Mouse (Mus musculus) heart, postnatal 0 days (tissue): ENCODE data around the gene Ins2. TPM values are rescaled to one million over a fixed set of nuclear protein-coding genes. Genes with fewer than 3 reads are reported as not detected.
A peak's percentile ranks its signal among the peaks of the same experiment; 100 is the strongest.

Experiments
- ATAC-seq: fragments of 200-750 bp; cut with Nextera tagmentation; 2 replicates; pipeline ENCODE4 v1.8.0; 2017; ENCODE audit warnings: low read depth, moderate number of reproducible peaks, moderate library complexity; ENCODE audit not compliant: insufficient read depth
- DNase-seq: peaks from one replicate; pipeline ENCODE4 v3.0.0-alpha.2; 2016; ENCODE audit warnings: low spot score
- H3K27ac ChIP-seq: fragments of 300-500 bp; sonication (generic); 2 replicates; pipeline ENCODE4 v1.5.1; 2014; ENCODE audit warnings: low read depth, mild to moderate bottlenecking
- H3K27me3 ChIP-seq: fragments of 300-500 bp; sonication (generic); 2 replicates; pipeline ENCODE4 v1.6.1; 2014; ENCODE audit warnings: low read length, mixed read lengths; ENCODE audit not compliant: control insufficient read depth, insufficient read depth
- H3K36me3 ChIP-seq: fragments of 300-500 bp; sonication (generic); replicated peaks from 2 replicates; pipeline ENCODE4 v1.6.1; 2014; ENCODE audit warnings: low read length, mixed read lengths; ENCODE audit not compliant: control insufficient read depth, insufficient read depth
- H3K4me1 ChIP-seq: fragments of 300-500 bp; sonication (generic); 2 replicates; pipeline ENCODE4 v1.6.1; 2014; ENCODE audit warnings: antibody characterized with exemption; ENCODE audit not compliant: control insufficient read depth, insufficient read depth
- H3K4me2 ChIP-seq: fragments of 300-500 bp; sonication (generic); 2 replicates; pipeline ENCODE4 v1.6.1; 2014; ENCODE audit warnings: low read depth, mild to moderate bottlenecking, low read length, moderate library complexity
- H3K4me3 ChIP-seq: fragments of 300-500 bp; sonication (generic); 2 replicates; pipeline ENCODE4 v1.5.1; 2014; ENCODE audit warnings: low read depth, low read length
- H3K9ac ChIP-seq: fragments of 300-500 bp; sonication (generic); replicated peaks from 2 replicates; pipeline ENCODE4 v1.6.1; 2014; ENCODE audit warnings: low read depth, low read length, mixed read lengths
- H3K9me3 ChIP-seq: fragments of 300-500 bp; sonication (generic); replicated peaks from 2 replicates; pipeline ENCODE4 v1.6.1; 2016; ENCODE audit warnings: low read length; ENCODE audit not compliant: control insufficient read depth
- CTCF ChIP-seq: IDR thresholded peaks from 2 replicates; pipeline ENCODE4 v1.5.1; 2016; ENCODE audit warnings: antibody characterized with exemption, control low read depth, low read depth
- EP300 ChIP-seq: IDR thresholded peaks from 2 replicates; pipeline ENCODE4 v1.6.1; 2016; ENCODE audit warnings: antibody characterized with exemption, low read depth
- WGBS: fragments of 180-500 bp; shearing (Covaris S2); extraction: QIAGEN DNeasy Blood & Tissue Kit; methylation state at CpG from one replicate; pipeline ENCODE4 v1.1.7; 2014; 5-methylcytosine and 5-hydroxymethylcytosine counted together
- polyA plus RNA-seq: library from polyadenylated mRNA; unstranded; fragments of >200 nt; fragmentation: Nextera tagmentation; extraction: Ambion mirVana; gene quantifications from 2 replicates; pipeline ENCODE4 v1.2.1, GENCODE M21; 2015
- total RNA-seq: library from RNA; depleted of rRNA; stranded (reverse); fragments of >200 nt; gene quantifications from 2 replicates; pipeline ENCODE4 v1.2.3, GENCODE M21; 2014; ENCODE audit warnings: low replicate concordance

Gene Ins2
- total and polyA plus RNA-seq, 2 experiments from 2014 or later: 0.85 TPM; not detected in 1

DNA sequence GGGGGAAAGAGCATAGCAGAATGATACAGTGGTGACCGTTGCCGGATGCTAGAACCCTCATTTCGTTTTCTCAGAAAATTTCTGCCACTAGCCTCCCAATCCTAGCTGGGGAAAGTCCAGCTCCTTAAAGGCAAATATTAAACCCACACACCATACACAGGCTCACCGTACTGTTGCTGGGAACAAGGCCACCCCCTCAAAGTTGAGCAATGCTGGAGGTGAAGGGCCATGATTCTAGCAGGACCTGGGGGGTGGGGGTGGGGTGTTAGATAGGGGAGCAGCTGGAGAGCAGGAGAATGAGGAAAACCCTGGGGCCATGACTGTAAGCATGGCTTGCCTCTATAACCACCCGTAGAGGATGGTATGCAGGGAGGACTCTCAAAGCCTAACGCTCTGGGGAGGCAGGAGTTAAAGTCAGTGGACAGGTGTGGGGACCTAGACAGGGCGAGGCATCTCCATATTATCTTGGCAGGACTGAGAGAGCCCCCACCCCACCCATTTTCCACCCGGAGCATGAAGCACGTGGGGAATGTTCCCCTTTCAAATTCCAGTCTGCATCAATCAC, 78.6 kb downstream of the Ins2 start:
- WGBS: 16% methylated on average over 9 of the region's 9 CpGs

DNA sequence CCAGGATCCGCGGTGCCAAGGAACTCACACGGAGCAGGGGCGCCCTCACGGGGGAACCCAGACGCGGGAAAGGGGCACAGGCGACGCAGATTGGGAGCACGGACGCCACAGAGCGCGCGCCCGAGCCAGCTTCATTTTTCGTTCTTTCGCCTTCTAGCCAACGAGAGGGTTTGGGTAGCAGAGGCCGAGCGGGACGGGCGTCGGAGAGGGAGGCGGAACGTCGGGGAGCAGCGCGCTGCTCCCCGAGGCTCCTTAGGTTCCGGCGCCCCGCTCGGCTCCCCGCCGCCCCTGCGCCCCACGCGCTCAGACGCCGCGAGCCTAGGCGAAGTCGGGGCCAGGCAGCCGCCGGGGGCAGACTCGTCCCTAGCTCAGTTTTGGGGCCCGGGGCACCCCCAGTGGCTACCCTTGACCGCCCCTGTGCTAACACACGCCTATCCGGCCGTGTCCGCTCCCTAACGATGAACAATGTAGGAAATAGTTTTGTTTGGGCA, 79.2 kb downstream of the Ins2 start:
- Histone ChIP-seq H3K9ac (peak overlapping the region; percentile 56), H3K4me2 (peak overlapping the region; percentile 63), H3K9me3 (peaks cover 2% of the 10 kb centered on the region; the same call in 1 of the 2 replicates), H3K27me3 (peaks cover 70% of the 10 kb centered on the region), H3K27ac (peak overlapping the region; percentile 53), H3K4me1 (no peaks in the 10 kb centered on the region), H3K36me3 (no peaks in the 10 kb centered on the region), H3K4me3 (peak overlapping the region; percentile 55)
- TF ChIP-seq CTCF (no peak), EP300 (no peak)
- ATAC-seq: no peak
- DNase-seq: no peak
- WGBS: under 1% methylated on average over 52 of the region's 53 CpGs

More for the DNA sequence above, 78.6 kb downstream of the Ins2 start:
- Histone ChIP-seq H3K9me3 (peaks cover 8% of the 10 kb centered on the region), H3K27me3 (peaks cover 64% of the 10 kb centered on the region), H3K9ac (peak overlapping the region; percentile 56), H3K36me3 (no peaks in the 10 kb centered on the region), H3K4me3 (peak overlapping the region; percentile 55), H3K27ac (peak overlapping the region; percentile 53), H3K4me1 (no peaks in the 10 kb centered on the region), H3K4me2 (peak overlapping the region; percentile 63)
- TF ChIP-seq CTCF (no peak), EP300 (no peak)
- DNase-seq (no peak), ATAC-seq (no peak)

DNA sequence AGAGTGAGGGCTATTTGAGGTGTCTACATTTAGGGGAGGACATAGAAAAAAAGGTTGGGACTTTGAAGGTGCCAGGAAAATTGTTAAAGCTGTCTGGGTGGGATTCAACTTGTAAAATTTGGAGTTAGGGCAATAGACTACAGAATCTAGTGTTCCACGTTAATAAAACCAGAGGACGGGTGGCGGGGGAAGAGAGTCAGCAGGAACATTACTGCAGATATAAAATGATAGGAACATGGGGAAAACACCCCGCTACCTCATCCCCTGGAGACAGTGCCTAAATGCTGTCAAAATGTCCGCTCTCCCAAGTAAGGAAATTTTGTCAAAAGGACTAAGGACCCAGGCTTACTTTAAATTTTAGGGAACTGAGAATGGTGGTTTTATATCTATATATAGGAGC, 80.0 kb downstream of the Ins2 start:
- 38% methylated on average over 5 of the region's 5 CpGs for WGBS
- H3K4me2 ChIP-seq: peak overlapping the region; percentile 63
- no peak overlapping the region for H3K27ac ChIP-seq
- no peaks in the 10 kb centered on the region for H3K36me3 ChIP-seq
- no peak for TF ChIP-seq CTCF
- no peak for TF ChIP-seq EP300
- no peak for ATAC-seq
- peak overlapping the region; percentile 55 for H3K4me3 ChIP-seq
- peaks cover 77% of the 10 kb centered on the region for H3K27me3 ChIP-seq
- H3K9me3 ChIP-seq: no peaks in the 10 kb centered on the region
- no peaks in the 10 kb centered on the region for H3K4me1 ChIP-seq
- no peak for DNase-seq
- no peak overlapping the region for H3K9ac ChIP-seq

- no peak for TF ChIP-seq CTCF
- TF ChIP-seq EP300: no peak
Measured at GRCm38 (mm10) chr7:142661811-142662210, 81.4 kb downstream of the Ins2 start.

DNA sequence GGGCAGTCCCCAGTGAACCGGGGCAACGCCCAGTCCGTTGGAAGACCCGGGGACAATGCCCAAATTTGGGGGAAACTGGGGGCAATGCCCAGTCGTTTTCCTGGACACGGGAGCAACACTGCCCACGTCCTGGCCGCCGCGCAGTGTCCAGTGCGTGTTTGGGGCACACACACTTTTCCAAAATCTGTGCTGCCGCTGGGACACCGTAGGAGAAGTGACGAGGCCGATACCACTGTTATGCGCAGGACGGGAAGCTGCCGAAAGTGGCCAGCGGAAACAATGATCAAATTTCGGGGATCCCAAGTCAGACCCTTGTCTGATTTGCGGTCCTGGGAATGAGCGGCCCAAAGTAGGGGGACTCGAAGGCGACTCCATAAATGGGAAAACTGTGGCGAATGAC, 82.1 kb downstream of the Ins2 start:
- WGBS: 3% methylated on average over 25 of the region's 25 CpGs
- Histone ChIP-seq H3K36me3 (no peaks in the 10 kb centered on the region), H3K27ac (peak overlapping the region; percentile 86), H3K4me2 (peak overlapping the region; percentile 73), H3K4me3 (peak overlapping the region; percentile 63), H3K9ac (peak overlapping the region; percentile 67), H3K9me3 (no peaks in the 10 kb centered on the region), H3K27me3 (peaks cover 91% of the 10 kb centered on the region), H3K4me1 (no peaks in the 10 kb centered on the region)
- ATAC-seq: 0 out of 2 replicates have a peak, but pooled peaks have one; percentile 3
- no peak for TF ChIP-seq CTCF
- TF ChIP-seq EP300: no peak
- DNase-seq: peak; percentile 45

More at GRCm38 (mm10) chr7:142661811-142662210, 81.4 kb downstream of the Ins2 start:
- ATAC-seq: no peak
- Histone ChIP-seq H3K27me3 (peaks cover 89% of the 10 kb centered on the region), H3K36me3 (no peaks in the 10 kb centered on the region), H3K27ac (peak overlapping the region; percentile 86; the same call in 1 of the 2 replicates), H3K9ac (peak overlapping the region; percentile 67; the same call in 1 of the 2 replicates), H3K4me1 (no peaks in the 10 kb centered on the region), H3K4me2 (peak overlapping the region; percentile 73), H3K9me3 (no peaks in the 10 kb centered on the region), H3K4me3 (no peak overlapping the region)
- no peak for DNase-seq

GRCm38 (mm10) chr7:142660651-142660945, 82.6 kb downstream of the Ins2 start:
- DNase-seq (no peak), ATAC-seq (no peak)
- Histone ChIP-seq H3K4me1 (no peaks in the 10 kb centered on the region), H3K27me3 (peaks cover 90% of the 10 kb centered on the region), H3K9ac (peak overlapping the region; percentile 67), H3K27ac (peak overlapping the region; percentile 86), H3K4me2 (peak overlapping the region; percentile 73), H3K36me3 (no peaks in the 10 kb centered on the region), H3K9me3 (no peaks in the 10 kb centered on the region), H3K4me3 (peak overlapping the region; percentile 63)
- 1% methylated on average over 29 of the region's 29 CpGs for WGBS
- TF ChIP-seq EP300 (no peak), CTCF (no peak)
